Mouse (Mus musculus) cerebellum, adult 2 months (tissue): Measurements from ENCODE around the gene Cep55.

Experiments used
- CTCF ChIP-seq: fragments of 200-500 bp; IDR thresholded peaks from 2 replicates; pipeline ENCODE4 v1.5.1; 2011; ENCODE audit warnings: low read depth, mild to moderate bottlenecking, control low read depth, low read length, moderate library complexity, borderline replicate concordance; ENCODE audit not compliant: insufficient read depth
- POLR2A ChIP-seq: fragments of 200-500 bp; IDR thresholded peaks from 2 replicates; pipeline ENCODE4 v1.6.1; 2011; ENCODE audit warnings: low read length, control low read depth, borderline replicate concordance; ENCODE audit not compliant: insufficient read depth

GRCm38 (mm10) chr19:38096231-38096630, 41.4 kb downstream of the Cep55 start:
- no peak for TF ChIP-seq CTCF
- no peak for TF ChIP-seq POLR2A
